Mouse (Mus musculus) megakaryocyte-erythroid progenitor cell, adult 5-6 weeks (primary cell): ENCODE measurements around the gene Hes3. TPM values are rescaled to one million over a fixed set of nuclear protein-coding genes. Genes with fewer than 3 reads are reported as not detected.

ENCODE experiments used
- ATAC-seq: replicated peaks from 2 replicates; pipeline ENCODE4 v1.8.0; 2016; ENCODE audit warnings: mild to moderate bottlenecking, inconsistent platforms; ENCODE audit not compliant: severe bottlenecking, poor library complexity, low FRiP score, low TSS enrichment
- total RNA-seq, 2 experiments: library from RNA; stranded (forward) in 1 of 2; stranded (reverse) in 1 of 2; fragments of 200-1000, 215-1000 nt in 1 of 2; fragments of >200 nt in 1 of 2; fragmentation: Nextera tagmentation in 1 of 2; gene quantifications; 2 replicates each; pipeline ENCODE4 v1.2.3; 2014 to 2017

Hes3 gene
- total RNA-seq, 2 experiments from 2014 or later, result not detected

DNA sequence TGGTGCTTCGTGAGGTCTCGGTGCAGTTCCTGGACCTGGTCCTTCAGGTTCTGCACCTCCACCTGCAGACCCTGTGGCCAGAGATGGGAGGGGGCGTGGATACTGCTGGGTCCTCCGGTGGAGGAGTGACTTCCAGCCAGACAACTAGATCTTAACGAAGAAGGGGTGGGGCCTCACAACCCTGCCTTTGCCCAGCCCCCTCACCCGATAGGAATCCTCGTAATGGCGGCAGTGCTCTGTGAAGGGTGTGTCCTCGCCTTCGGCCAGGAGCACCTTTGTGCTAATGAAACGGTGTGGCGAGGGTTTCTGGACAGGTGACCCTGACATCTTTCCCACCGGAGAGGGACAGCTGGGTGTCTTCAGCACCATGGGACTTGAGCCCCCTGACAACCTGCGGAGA, 20.7 kb upstream of the Hes3 start:
- 0 out of 2 replicates have a peak, but pooled peaks have one; percentile 16 for ATAC-seq

DNA sequence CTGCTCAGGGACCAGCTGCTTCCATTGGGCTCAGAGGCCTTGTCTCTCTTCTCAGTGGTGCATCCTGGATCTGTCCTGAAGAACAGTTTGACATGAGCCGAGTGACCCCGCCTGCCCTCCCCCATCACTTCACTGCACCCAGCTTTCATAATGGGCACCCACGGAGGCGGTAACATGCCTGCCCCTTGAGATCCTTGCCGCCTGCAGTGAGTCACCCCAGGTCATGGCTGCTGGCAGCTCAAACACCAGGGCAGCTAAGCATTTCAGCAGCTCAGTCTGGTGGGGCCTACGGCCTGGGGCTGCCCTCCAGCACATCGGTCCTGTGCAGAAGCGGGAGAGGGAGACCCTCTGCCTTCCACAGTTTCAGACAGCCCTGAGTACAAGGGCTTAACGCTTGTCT, 16.1 kb upstream of the Hes3 start:
- no peak for ATAC-seq

DNA sequence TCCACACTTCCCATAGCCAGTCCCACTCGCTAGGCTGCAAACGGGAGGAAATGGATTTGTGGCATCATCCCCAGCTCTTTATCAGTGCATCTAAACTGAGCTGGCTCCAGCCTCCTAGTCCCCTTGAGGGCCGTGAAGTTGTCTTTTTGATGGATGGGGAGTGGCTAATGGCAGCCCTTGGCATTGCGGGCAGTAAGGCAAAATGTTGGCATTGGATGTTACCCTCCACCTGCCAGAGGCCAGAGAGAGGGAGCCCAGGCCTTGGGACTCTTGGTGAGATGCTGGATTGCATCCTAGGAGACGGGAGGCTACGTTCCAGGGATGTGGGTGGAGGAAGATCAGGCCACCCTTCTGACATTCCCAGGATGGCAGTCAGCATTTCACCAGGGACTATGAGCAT, 14.5 kb upstream of the Hes3 start:
- ATAC-seq, result no peak

DNA sequence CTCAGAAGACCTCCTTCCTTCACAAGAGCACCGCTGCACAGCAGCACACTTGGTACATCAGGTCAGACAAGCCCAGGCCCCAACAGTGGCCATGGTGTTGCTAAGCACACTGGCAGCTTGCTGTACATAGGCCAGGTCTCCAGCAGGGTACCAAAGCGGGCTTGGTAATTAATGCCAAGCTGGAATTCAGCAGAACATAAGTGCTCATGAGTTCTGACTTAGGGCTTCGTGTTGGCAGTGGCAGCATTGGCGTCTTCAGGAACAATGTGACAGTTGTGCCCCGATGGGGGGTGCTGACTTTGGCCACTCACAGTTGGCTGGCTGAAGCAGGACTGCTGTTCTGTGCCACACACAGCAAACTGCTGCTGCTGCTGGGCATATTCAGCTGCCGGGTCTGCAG, 13.2 kb upstream of the Hes3 start:
- ATAC-seq, result no peak

DNA sequence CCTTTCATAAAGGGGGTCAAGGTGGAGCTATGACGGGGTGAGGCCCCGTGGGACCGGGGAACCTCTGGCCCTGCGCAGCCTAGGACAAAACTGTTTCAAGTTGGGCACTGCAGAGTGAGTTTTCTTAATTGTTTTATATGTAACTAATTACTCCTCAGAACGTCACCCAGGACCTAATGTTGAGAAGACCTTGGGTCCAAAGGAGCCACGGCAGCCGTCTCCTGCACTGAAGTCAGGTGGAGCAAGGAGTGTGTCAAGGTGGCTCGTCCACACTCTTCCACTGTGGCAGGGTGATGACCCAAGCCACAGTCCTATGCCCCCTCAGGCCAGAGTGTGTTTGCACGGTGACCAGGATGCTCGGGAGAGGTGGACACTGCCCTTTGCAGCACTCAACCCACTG, 11.7 kb upstream of the Hes3 start:
- no peak for ATAC-seq

DNA sequence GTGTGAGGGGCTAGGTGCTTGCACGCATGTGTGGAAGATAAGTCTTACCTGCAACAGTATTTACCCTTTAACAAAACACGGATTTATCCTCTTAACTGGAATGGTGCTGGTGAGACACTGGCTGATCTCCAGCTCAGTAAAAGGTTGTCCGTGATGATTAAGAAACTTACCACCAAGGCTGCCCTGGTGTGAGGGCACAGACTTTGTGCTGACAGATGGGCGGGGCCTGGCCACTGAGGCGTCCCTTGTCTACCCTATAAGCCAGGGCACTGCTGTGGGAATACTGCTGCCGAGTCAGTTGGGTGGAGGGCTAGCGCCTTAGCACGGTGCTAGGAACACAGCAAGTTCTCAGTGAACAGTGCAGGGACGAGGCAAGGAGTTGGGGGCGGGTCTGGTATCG, 10.6 kb upstream of the Hes3 start:
- no peak for ATAC-seq

DNA sequence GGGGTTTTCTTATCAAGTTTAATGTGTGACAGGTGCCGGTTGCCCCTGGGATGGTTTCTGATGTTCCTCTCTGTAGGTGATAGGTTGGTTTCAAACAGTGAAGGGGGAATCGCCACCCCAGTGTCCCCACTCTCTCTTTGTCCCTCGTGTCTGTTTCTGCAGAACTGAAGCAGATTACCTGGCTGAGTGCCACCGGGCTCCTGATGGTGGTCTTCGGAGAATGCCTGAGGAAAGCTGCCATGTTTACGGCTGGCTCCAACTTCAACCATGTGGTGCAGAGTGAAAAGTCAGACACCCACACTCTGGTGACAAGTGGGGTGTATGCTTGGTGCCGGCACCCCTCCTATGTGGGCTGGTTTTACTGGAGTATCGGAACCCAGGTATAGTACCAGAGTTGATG, 8.9 kb upstream of the Hes3 start:
- no peak for ATAC-seq

DNA sequence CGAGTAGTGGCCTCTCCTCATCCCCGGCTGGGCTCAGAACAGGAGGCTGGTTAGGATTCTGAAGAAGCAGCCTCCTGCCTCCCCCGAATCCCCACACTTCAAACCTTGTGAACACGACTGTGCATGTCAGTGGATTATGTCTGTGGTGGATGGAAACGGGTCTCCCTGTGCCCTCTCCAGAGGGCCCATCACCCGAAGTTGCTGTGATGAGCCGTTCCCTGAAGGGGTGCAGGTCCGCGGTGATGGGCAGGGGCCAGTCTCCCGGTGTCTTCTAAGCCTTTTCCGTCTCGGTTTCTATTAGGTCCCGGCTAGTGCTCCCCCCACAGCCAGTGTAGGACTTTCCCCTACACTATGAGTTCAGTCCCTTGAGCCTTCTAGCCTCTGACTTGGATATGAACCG, 7.4 kb upstream of the Hes3 start:
- ATAC-seq, result no peak

DNA sequence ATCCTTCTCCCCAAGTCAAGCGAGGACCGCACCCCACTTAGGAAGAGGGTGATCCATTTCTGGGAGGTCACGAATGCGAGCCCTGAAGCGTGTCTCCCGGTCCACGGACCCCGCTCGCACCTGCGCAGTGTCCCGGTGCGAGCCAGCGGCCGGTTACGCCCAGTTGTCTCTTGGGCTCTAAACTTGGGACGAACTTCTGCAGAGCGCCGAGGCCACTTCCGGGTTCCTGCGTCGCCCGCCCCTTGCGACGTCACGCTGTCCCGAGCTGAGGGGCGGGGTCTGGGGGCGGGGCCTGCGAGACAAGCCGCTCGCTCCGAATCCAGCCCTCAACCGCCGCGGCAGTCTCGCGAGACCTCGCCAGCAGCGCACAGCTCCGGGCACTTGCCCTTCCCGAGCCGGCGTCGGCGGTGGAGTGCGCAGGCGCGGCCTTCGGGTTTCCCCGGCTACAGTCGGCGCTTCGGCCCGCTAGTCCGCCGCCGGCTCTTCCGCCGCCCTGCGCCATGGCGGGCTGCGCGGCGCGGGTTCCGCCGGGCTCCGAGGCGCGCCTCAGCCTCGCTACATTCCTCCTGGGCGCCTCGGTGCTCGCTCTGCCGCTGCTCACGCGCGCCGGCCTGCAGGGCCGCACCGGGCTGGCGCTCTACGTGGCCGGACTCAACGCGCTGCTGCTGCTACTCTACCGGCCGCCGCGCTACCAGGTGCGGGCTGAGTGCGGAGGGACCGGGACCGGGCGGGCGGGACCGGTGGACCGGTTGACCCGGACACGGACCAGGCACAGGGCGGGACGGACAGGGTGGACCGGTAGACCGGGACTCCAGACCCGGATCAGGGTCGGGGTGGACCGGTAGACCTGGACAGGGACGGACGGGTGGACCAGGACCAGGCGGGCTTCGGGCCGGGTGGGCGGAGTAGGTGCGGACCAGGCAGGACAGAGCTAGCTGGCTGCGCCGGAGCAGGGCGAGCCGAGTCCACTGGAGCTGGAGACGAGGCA, 5.7 kb upstream of the Hes3 start, which contains the start of gene Icmt:
Gene Icmt (plus strand): TSS at position 354 of the 988 bp plus-strand sequence.
- peak; percentile 81 for ATAC-seq

DNA sequence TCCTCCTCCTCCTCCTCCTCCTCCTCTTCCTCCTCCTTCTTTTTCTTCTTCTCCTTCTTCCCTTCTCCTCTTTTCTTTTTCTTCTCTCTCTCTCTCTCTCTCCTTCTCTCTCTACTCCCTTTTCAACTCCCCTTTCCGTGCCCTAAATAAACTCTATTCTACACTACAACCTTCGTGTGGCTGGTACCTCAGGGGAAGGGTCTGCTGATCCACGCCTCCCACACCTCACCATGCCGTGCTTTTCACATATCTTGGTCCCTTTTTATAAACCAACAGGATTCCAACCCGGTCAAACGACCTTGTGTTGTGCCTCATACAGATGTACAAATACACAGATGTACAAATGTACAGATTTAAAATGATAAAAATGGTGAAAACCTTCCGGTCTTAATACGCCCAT, 4.9 kb upstream of the Hes3 start:
- ATAC-seq, result no peak

DNA sequence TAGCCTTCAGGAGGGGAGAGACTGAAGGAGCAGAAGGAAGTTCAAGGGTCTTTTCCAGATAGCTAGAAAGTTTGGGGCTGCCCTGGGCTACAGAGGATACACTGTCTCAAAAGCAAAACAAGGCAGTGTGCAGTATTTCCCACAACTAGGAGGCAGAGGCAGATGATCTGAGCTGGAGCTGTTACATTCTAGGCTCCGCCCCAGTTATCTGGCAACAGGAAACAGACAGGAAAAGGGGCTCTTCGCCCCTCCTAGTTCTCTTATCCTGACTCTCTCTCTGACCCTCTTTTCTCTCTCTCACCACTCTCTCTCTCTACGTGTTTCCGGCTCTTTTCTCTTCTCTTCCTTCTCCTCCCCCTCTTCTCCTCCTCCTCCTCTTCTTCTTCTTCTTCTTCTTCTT, 4.5 kb upstream of the Hes3 start:
- peak; percentile 60 for ATAC-seq

DNA sequence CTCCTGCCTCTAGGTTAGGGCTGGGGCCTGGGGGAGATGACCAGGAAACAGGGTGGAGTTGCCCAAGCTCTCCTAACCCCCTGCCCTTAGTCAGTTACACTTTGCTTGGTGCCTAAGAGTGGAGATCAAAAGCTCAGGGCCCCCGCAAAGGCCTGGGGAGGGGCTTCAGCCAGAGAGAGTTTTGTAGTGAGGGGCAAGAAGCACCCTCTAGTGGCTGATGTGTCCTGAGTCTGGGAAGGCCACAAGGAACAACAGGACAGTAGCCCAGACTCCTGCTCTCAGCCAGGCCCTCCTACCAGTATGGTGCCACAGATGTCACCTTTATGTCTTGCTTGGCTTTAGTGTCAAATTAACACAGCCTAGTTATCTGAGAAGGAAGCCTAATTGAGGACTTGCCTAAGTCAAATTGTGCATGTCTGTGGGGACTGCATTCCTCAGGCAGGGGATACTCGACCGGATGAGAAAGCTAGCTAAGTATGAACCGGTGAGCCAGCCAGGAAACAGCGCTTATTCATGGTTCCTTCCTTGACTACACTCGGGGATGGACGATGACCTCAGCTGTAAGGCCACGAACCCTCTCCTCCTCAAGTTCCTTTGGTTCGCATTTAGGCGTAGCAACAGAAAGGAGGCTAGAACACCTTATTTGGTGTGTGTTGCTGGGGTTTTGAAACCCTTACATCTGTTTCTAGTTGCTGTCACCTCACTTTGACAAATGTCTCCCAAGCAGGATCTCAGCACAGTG, 2.9 kb upstream of the Hes3 start:
- ATAC-seq, result no peak

DNA sequence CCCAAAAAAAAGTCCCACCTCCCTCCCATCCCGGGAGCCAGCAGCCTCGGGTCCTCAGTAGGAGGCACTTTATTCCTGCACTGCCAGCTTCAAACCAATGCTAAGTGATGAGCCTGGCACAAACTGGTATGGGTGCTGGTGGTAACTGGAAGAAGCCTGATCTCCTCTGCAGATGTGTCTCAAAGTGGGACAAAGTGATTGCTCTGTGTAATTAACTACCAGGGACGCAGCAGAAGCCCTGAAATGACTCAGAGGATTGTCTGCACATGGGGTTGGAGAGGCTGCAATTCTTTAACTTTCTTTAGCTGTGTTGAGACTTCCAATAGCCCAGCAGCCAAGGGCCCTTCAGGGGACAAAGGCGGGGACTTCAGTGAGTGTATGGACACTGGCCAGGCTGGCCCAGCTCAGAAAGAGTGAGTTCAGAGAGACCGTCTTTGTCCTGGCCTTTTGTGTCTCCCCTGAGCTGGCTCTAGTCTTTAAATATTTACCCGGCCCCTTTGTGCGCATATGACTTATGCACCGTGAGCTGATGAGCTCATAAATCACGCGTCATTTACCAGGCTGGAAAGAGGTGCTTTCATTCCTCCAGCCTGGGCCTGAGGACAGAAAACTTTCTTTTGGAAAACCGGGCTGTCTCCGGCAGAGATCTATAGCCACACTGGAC, 772 bp upstream of the Hes3 start:
- no peak for ATAC-seq

DNA sequence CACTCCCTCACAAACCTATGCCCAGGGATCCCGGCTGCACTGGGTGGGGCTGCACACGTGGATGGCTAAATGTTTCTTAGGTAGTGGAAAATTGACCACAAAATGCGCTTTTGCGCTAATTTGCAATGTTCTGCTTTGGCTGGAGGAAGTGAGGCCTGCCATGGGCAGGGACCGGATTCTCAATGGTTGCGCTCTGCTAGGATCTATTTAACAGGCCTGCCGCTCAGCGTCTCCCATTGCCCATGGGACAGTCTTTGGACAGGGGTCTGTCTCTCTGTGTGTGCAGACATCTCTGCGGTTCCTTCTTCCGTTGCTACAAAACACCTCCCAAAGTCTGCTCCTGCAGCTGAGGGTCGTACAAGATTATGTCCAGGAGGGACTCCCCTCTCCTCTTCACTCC, 471 bp downstream of the Hes3 start:
- no peak for ATAC-seq

DNA sequence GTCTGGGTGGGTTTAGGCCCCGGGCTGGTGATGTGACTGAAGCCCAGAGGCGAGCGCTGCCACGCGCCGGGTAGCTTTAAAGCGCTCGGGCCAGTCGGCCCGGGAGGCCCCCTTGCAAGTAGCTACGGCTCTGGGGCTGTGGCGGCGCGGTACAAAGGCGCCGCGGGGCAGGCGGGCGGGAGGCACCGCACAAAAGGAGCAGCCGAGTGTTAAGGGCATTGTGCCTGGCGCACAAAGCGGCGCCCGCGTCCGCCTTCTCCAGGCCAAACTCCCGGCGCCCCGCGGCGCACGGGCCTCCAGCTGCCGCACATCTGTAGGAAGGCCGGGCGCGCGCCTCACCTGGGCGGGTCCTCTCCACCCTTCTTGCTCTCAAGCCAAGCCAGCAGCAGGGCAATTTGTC, 1.1 kb downstream of the Hes3 start:
- ATAC-seq, result no peak

DNA sequence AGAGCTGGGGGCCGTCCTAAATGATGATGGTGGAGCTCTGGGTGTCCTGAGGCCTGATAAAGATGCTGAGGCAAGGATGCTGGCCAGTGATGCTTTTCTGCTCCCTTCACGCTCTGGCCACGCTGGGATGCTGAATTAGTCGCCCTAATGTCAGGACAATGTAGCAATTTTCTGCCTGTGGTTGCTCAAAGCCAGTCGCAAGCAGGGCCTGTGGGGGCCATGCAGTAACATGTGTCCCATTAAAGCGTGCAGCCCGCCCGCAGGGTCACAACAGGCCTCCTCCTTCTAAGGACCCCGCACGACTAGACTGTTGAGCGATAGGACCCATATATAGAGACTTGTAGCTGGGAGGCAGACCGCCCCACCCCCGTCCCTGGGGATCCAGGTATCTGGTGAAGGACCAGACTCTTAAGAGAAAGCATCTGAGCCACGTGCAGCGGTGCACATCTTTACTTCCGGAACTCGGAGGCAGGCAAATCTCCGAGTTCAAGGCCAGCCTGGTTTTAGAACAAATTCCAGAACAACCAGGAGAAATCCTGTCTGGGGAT, 3.0 kb downstream of the Hes3 start:
- ATAC-seq, result no peak

DNA sequence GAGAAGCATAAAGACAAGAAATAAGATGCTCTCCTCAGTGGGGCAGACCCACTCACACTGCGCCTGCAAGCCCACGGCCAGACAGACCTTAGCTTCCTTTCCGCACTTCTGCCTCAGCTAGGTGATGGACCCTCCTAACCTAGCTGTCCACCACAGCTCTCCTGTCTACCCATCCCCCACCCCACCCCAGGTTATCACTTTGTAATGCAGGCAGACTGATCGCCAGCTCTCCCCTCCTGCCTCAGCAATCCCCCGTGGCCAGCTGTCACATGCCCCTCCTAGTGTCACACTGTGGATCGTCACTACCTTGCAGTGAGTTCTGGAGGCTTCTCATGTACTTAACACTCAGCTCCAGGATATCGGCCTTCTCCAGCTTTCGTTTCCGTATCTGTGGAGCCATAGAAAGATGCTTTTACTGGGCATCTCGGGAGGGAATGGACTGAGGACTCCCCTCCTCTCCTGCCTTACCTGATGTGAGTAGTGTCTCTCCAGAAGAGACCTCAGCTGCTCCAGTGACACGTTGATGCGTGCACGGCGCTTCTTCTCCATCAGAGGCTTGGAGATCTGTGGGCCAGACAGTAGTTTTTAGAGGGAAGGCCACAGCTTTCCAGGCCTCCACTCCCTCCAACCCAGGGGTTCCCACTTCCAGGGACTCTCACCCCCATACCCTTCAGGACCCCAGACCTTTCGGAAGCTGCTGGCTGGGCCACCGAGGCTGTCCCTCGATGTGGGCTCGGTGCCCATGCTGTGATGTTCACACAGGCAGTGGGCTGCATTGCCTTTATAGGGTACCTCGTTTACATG, 3.9 kb downstream of the Hes3 start:
- 0 out of 2 replicates have a peak, but pooled peaks have one; percentile 4 for ATAC-seq

DNA sequence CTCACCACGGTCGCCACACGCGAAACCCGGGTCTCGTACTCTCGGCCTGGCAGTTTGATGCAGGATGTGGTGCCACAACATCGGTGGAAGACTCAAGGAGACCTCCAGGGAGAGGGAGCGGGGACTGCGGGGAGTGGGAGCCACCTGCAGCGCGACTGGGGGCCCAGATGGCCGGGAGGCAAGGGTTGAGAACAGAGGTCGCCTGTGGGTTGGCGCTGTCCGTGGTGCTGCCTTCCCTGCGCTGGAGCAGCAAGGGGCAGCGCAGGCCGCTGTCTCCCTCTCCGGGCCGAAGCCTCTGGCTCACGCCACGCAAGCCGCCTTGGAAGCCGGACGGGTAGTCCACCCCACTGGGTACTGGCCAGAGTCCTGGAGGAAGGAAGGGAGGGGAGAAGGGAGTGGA, 4.6 kb downstream of the Hes3 start:
- peak; percentile 65 for ATAC-seq

DNA sequence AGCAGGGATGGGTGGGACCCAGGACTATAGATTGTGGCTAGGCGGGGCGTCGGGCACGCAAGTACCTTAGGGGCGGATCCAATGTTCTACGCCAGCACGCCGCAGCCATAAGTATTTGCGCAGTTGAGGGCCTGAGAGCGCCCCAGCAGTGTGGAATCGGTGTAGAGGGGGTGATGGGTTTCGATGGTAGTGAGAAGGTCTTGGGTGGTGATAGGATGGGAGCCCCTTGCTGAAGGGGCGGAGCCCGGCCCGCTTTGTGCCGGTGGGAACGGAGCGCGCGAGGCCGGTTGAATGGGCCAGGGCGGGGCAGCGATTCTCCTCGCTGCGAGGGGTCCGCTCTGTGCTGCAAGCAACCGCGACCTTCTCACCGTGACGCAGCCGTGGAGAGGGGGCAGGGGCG, 5.3 kb downstream of the Hes3 start:
- peak; percentile 27 for ATAC-seq
